ENCODE assay signal across 8 mouse cellular contexts in the genomic region with DNA sequence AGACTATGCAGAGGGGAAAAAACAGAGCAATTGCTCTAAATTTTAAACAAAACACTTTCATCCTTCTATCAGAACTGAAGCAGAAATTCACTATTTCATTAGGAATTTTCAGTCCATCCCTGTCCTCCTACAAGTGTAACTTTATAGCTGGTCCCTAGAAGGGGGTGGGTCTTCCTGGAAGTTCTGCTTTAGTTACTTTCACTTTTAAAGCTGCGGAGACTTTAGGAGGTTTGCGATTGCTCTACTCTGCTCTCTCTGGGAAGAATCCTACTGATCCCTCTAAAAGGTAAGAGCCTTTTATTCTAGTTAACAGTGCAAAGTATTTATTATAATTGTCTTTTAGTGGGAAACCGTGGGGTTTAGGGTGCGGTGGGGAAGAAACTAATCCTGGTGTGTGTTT. TPM values are rescaled to one million over a fixed set of nuclear protein-coding genes. Genes with fewer than 3 reads are reported as not detected.
DNase-seq lines count a peak whose midpoint lies in the region; ATAC-seq lines count a peak whose summit lies in the region.

A gene (plus strand): TSS at position 167 of the 400 bp plus-strand sequence.

- H3K4me2 ChIP-seq in embryonic facial prominence, embryonic 13.5 days: peak within 1 kb of the TSS; percentile 69
- H3K4me2 ChIP-seq in kidney, embryonic 14.5 days (replicated peaks; ENCODE audit: low read depth, low read length): peak within 1 kb of the TSS; percentile 70

- under 1% methylated on average over 4 of the region's 4 CpGs for WGBS in embryonic facial prominence, embryonic 13.5 days
- WGBS in kidney, embryonic 14.5 days: 0% methylated on average over 4 of the region's 4 CpGs
- WGBS in macrophage (ENCODE audit: missing documents): 0% methylated on average over 4 of the region's 4 CpGs

- peaks cover 50% of the 10 kb centered on the region for H3K79me2 ChIP-seq in macrophage (ENCODE audit: inconsistent target)

- no peaks in the 10 kb centered on the region; the same call in 1 of the 2 replicates for H3K27me3 ChIP-seq in embryonic facial prominence, embryonic 13.5 days
- no peaks in the 10 kb centered on the region for H3K27me3 ChIP-seq in kidney, embryonic 14.5 days (ENCODE audit: control insufficient read depth, insufficient read depth, low read length)

- H3K4me3 ChIP-seq in embryonic facial prominence, embryonic 13.5 days: peak within 1 kb of the TSS; percentile 58
- H3K4me3 ChIP-seq in kidney, embryonic 14.5 days (ENCODE audit: low read length): peak within 1 kb of the TSS; percentile 64
- peak within 1 kb of the TSS; percentile 98 for H3K4me3 ChIP-seq in macrophage (ENCODE audit: inconsistent target)

- 0 out of 2 replicates have a peak, but pooled peaks cover 3% of the 10 kb centered on the region for H3K36me3 ChIP-seq in embryonic facial prominence, embryonic 13.5 days
- no peaks in the 10 kb centered on the region for H3K36me3 ChIP-seq in kidney, embryonic 14.5 days (ENCODE audit: control insufficient read depth, insufficient read depth, low read length)
- H3K36me3 ChIP-seq in macrophage (ENCODE audit: inconsistent target): peaks cover 19% of the 10 kb centered on the region

- DNase-seq in CD4-positive helper T cell, adult 2 months (ENCODE audit: low read depth, low spot score): peak; percentile 34
- DNase-seq in NIH3T3 (ENCODE audit: low read depth): peak; percentile 79
- peak; percentile 60 to 61 for DNase-seq in heart, adult 9 months (ENCODE audit: low spot score in 2 of 2)
- peak; percentile 26 for DNase-seq in telencephalon, adult 2 months (ENCODE audit: low read depth, low spot score)
- DNase-seq in cerebellum, adult 18-20 months: no peak

- peak within 1 kb of the TSS; percentile 56 for H3K27ac ChIP-seq in embryonic facial prominence, embryonic 13.5 days
- peak within 1 kb of the TSS; percentile 55; the same call in 1 of the 2 replicates for H3K27ac ChIP-seq in kidney, embryonic 14.5 days (ENCODE audit: low read depth, low read length)
- peak within 1 kb of the TSS; percentile 86 for H3K27ac ChIP-seq in macrophage

- H3K9ac ChIP-seq in embryonic facial prominence, embryonic 13.5 days: peak within 1 kb of the TSS; percentile 67
- peak within 1 kb of the TSS; percentile 51; the same call in 1 of the 2 replicates for H3K9ac ChIP-seq in kidney, embryonic 14.5 days (ENCODE audit: low read depth, low read length)

- peaks cover 10% of the 10 kb centered on the region for H3K4me1 ChIP-seq in embryonic facial prominence, embryonic 13.5 days
- H3K4me1 ChIP-seq in kidney, embryonic 14.5 days (ENCODE audit: control insufficient read depth, insufficient read depth, low read length): peaks cover 8% of the 10 kb centered on the region

- ATAC-seq in embryonic facial prominence, embryonic 13.5 days (ENCODE audit: insufficient number of reproducible peaks, insufficient read depth, low FRiP score, low TSS enrichment, low read depth): peak; percentile 54; the same call in 1 of the 2 replicates
- peak; percentile 85 for ATAC-seq in kidney, embryonic 14.5 days (ENCODE audit: low FRiP score, low TSS enrichment)

- H3K9me3 ChIP-seq in embryonic facial prominence, embryonic 13.5 days: no peaks in the 10 kb centered on the region
- H3K9me3 ChIP-seq in kidney, embryonic 14.5 days (ENCODE audit: control insufficient read depth, low read length): no peaks in the 10 kb centered on the region

RNA-seq across cellular contexts. Expression of the gene that starts here (rescaled TPM):
- 19.4 and 22.7 TPM in 2 replicates for polyA plus RNA-seq in embryonic facial prominence, embryonic 13.5 days (2015; fragmentation: Nextera tagmentation; extraction: Ambion mirVana)
- 11.5 and 19.9 TPM in 2 replicates for polyA plus RNA-seq in kidney, embryonic 14.5 days (2014; fragmentation: Nextera tagmentation; extraction: Ambion mirVana)
- total RNA-seq in macrophage (2018; cell fraction: chromatin; rRNA removed): 100 to 1,000 TPM; 186 to 417 (median 229) TPM
- total RNA-seq in macrophage (2018; cell fraction: cytosol; rRNA removed): 100 to 1,000 TPM; 116 to 158 (median 141) TPM
- 100 to 1,000 TPM; 150 to 403 (median 194) TPM for total RNA-seq in macrophage (2018; cell fraction: nucleus; rRNA removed)
- polyA plus RNA-seq in macrophage (2018): 114 to 137 TPM (median 132 TPM) in 3 replicates

Comparison
In these comparisons a context has a peak if more than half of its experiments do, and no peak if none do; other contexts are left out.
1. DNase-seq: peak in CD4-positive helper T cell, adult 2 months (single experiment), NIH3T3 (single experiment), heart, adult 9 months (2 of 2) and telencephalon, adult 2 months (single experiment); none in cerebellum, adult 18-20 months (0 of 2).
2. Peak in every context shown above with its lines, with median percentiles within 50 percentile points of each other: H3K27ac ChIP-seq and H3K4me3 ChIP-seq.